Mouse (Mus musculus) limb, embryonic 14.5 days (tissue): ENCODE data around the gene Zbtb8os. TPM values are rescaled to one million over a fixed set of nuclear protein-coding genes. Genes with fewer than 3 reads are reported as not detected.

Experiments
- ATAC-seq: fragments of 200-750 bp; cut with Nextera tagmentation; 2 replicates; pipeline ENCODE4 v1.8.0; 2017; ENCODE audit warnings: low read depth, moderate number of reproducible peaks, moderate TSS enrichment; ENCODE audit not compliant: low FRiP score
- DNase-seq: peaks from one replicate; pipeline ENCODE4 v3.0.0-alpha.2; 2015; ENCODE audit warnings: low spot score
- H3K27ac ChIP-seq: fragments of 300-500 bp; sonication (generic); replicated peaks from 2 replicates; pipeline ENCODE4 v1.5.1; 2014; ENCODE audit warnings: low read depth, mild to moderate bottlenecking, low read length, moderate library complexity, mixed read lengths
- H3K27me3 ChIP-seq: fragments of 300-500 bp; sonication (generic); 2 replicates; pipeline ENCODE4 v1.6.1; 2014; ENCODE audit warnings: low read length, mixed read lengths; ENCODE audit not compliant: control insufficient read depth, insufficient read depth
- H3K36me3 ChIP-seq: fragments of 300-500 bp; sonication (generic); 2 replicates; pipeline ENCODE4 v1.6.1; 2014; ENCODE audit warnings: mild to moderate bottlenecking, low read length, moderate library complexity, mixed read lengths; ENCODE audit not compliant: control insufficient read depth, insufficient read depth
- H3K4me1 ChIP-seq: fragments of 300-500 bp; sonication (generic); 2 replicates; pipeline ENCODE4 v1.6.1; 2014; ENCODE audit warnings: antibody characterized with exemption, low read length, mixed read lengths; ENCODE audit not compliant: control insufficient read depth, insufficient read depth
- H3K4me2 ChIP-seq: fragments of 300-500 bp; sonication (generic); replicated peaks from 2 replicates; pipeline ENCODE4 v1.6.1; 2014; ENCODE audit warnings: low read depth, mild to moderate bottlenecking, low read length, moderate library complexity; ENCODE audit not compliant: severe bottlenecking
- H3K4me3 ChIP-seq: fragments of 300-500 bp; sonication (generic); replicated peaks from 2 replicates; pipeline ENCODE4 v1.5.1; 2014; ENCODE audit warnings: low read length
- H3K9ac ChIP-seq: fragments of 300-500 bp; sonication (generic); 2 replicates; pipeline ENCODE4 v1.6.1; 2014; ENCODE audit warnings: mild to moderate bottlenecking, low read depth, low read length, moderate library complexity; ENCODE audit not compliant: severe bottlenecking
- H3K9me3 ChIP-seq: fragments of 300-500 bp; sonication (generic); 2 replicates; pipeline ENCODE4 v1.6.1; 2016; ENCODE audit warnings: low read length; ENCODE audit not compliant: control insufficient read depth
- POLR2A ChIP-seq: fragments of 200-500 bp; IDR thresholded peaks from 2 replicates; pipeline ENCODE4 v1.8.0; 2012; ENCODE audit warnings: inconsistent platforms, mild to moderate bottlenecking, moderate library complexity, borderline replicate concordance; ENCODE audit not compliant: insufficient read depth, insufficient read length; ENCODE audit errors: extremely low read depth
- WGBS: fragments of 180-500 bp; shearing (Covaris S2); extraction: QIAGEN DNeasy Blood & Tissue Kit; methylation state at CpG from one replicate; pipeline ENCODE4 v1.1.7; 2014; 5-methylcytosine and 5-hydroxymethylcytosine counted together
- polyA plus RNA-seq, 2 experiments: library from polyadenylated mRNA; depleted of rRNA in 1 of 2; stranded (reverse) in 1 of 2; unstranded in 1 of 2; fragments of >200 nt; fragmentation: Nextera tagmentation in 1 of 2; extraction: Ambion mirVana in 1 of 2; gene quantifications; 2 replicates each; pipeline versions ENCODE4 v1.2.1 to v1.2.3; 2012 to 2014

Gene Zbtb8os
- polyA plus RNA-seq, 2 experiments = 36.6 to 44.4 TPM

DNA sequence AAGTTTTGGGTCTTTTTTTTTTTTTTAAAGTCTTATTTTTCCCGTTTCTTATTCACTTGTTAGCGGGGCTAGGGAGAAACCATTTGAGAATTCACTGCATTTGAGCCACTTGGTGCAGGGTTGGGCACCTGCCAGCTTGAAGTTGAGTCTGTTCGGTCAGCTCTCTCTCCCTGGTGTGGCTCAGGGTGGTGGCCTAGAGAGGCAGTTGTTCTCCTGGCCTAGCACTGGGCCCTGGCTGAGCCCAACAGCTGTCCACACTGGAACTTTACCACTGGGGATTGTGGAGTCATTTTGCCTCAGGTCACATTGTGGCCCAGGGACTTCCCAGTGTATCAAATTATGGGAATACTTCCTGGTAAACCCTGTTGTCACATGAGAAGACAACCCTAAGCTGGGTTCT lies 47.4 kb upstream of the Zbtb8os start:
- 19% methylated on average over 3 of the region's 3 CpGs for WGBS
- Histone ChIP-seq H3K27ac (no peak overlapping the region), H3K4me2 (peak overlapping the region; percentile 98; the same call in 1 of the 2 replicates), H3K36me3 (no peaks in the 10 kb centered on the region), H3K4me3 (peak overlapping the region; percentile 57), H3K9me3 (no peaks in the 10 kb centered on the region), H3K27me3 (peaks cover 6% of the 10 kb centered on the region), H3K9ac (no peak overlapping the region), H3K4me1 (peaks cover 9% of the 10 kb centered on the region; the same call in 1 of the 2 replicates)
- ATAC-seq (peak; percentile 34; the same call in 1 of the 2 replicates), DNase-seq (peak; percentile 26)
- TF ChIP-seq POLR2A = no peak

DNA sequence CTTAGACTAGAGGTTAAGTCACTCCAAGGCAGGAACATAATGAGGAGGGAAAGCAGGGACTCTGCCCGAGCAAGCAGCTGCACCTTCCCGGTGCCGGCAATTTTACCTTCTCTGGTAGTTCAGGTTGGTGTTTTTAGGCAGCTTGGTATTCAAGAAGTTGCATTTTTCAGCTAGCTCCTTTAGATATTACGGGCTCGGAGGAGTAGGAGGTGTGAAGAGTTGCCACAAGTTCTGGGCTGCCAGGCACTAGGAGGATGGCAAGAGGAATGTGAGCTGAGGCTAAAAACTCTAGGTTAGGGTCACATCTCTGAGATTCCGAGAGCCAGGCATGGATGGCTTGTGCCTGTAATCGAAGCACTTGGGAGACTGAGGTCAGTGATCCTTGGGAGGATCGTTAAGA lies 45.8 kb upstream of the Zbtb8os start:
- H3K9ac ChIP-seq = no peak overlapping the region
- H3K27me3 ChIP-seq = peaks cover 6% of the 10 kb centered on the region
- 88% methylated on average over 8 of the region's 8 CpGs for WGBS
- H3K9me3 ChIP-seq = no peaks in the 10 kb centered on the region
- TF ChIP-seq POLR2A = no peak
- no peaks in the 10 kb centered on the region for H3K36me3 ChIP-seq
- no peak overlapping the region for H3K4me3 ChIP-seq
- DNase-seq (no peak), ATAC-seq (no peak)
- no peak overlapping the region for H3K4me2 ChIP-seq
- H3K27ac ChIP-seq = no peak overlapping the region
- H3K4me1 ChIP-seq = peaks cover 18% of the 10 kb centered on the region

DNA sequence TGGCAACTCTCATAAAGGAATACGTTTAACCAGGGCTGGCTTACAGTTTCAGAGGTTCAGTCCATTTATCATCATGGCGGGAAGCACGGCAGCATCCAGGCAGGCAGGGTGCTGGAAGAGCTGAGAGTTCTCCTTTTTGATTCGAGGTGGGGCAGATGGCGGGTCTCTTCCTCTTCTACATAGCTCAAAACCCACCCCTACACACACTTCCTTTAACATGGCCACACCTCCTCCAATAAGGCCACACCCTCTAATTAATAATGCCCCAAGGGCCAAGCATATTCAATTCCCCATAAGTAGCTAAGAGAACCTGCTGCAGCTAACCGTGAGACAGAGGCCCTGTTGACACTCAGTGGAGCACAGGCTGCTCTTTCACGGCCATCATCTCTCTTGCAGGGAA lies 42.7 kb upstream of the Zbtb8os start:
- Histone ChIP-seq H3K27me3 (no peaks in the 10 kb centered on the region), H3K4me1 (peaks cover 11% of the 10 kb centered on the region), H3K4me3 (no peak overlapping the region), H3K36me3 (no peaks in the 10 kb centered on the region), H3K27ac (no peak overlapping the region), H3K9me3 (no peaks in the 10 kb centered on the region), H3K4me2 (no peak overlapping the region), H3K9ac (no peak overlapping the region)
- DNase-seq = no peak
- 65% methylated on average over 7 of the region's 7 CpGs for WGBS
- no peak for TF ChIP-seq POLR2A
- ATAC-seq = no peak

DNA sequence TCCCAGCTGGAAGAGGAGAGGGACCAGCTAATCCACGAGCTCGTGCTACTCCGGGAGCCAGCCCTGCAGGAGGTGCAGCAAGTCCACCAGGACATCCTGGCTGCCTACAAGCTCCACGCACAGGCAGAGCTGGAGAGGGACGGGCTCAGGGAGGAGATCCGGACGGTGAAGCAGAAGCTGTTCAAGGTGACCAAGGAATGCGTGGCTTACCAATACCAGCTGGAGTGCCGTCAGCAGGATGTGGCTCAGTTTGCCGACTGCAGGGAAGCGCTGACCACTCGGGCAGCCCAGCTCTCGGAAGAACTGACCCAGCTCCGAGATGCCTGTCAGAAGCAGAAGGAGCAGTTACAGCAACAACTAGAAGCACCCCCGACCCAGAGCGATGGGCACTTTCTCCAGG lies 41.8 kb upstream of the Zbtb8os start:
- no peak for TF ChIP-seq POLR2A
- Histone ChIP-seq H3K9me3 (no peaks in the 10 kb centered on the region), H3K9ac (peak overlapping the region; percentile 25; the same call in 1 of the 2 replicates), H3K27ac (no peak overlapping the region), H3K4me1 (peaks cover 11% of the 10 kb centered on the region), H3K4me3 (no peak overlapping the region), H3K36me3 (no peaks in the 10 kb centered on the region), H3K27me3 (no peaks in the 10 kb centered on the region), H3K4me2 (0 out of 2 replicates have a peak overlapping the region, but pooled peaks have one; percentile 1)
- ATAC-seq (no peak), DNase-seq (no peak)
- WGBS = 34% methylated on average over 16 of the region's 16 CpGs

DNA sequence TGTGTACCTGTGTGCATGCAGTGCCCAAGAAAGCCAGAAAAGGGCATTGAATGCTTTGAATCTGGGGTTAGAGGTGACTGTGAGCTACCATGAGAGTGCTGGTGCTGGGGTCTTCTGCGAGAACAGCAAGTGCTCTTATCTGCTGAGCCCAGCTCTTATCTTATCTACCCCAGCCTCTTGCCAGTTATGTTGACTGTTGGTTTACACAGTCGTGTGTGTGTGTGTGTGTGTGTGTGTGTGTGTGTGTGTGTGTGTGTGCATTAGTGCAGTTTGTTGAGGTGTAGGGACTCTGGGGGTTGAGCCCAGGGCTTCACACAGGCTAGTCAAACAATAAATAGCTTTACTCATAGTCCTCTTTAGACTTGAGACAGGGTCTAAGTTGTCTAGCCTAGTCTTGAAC lies 40.3 kb upstream of the Zbtb8os start:
- Histone ChIP-seq H3K4me1 (peaks cover 11% of the 10 kb centered on the region), H3K36me3 (no peaks in the 10 kb centered on the region), H3K9me3 (no peaks in the 10 kb centered on the region), H3K4me3 (no peak overlapping the region), H3K27ac (no peak overlapping the region), H3K9ac (no peak overlapping the region), H3K4me2 (no peak overlapping the region), H3K27me3 (no peaks in the 10 kb centered on the region)
- WGBS = 68% methylated on average over 2 of the region's 2 CpGs
- DNase-seq = no peak
- no peak for TF ChIP-seq POLR2A
- ATAC-seq = no peak

DNA sequence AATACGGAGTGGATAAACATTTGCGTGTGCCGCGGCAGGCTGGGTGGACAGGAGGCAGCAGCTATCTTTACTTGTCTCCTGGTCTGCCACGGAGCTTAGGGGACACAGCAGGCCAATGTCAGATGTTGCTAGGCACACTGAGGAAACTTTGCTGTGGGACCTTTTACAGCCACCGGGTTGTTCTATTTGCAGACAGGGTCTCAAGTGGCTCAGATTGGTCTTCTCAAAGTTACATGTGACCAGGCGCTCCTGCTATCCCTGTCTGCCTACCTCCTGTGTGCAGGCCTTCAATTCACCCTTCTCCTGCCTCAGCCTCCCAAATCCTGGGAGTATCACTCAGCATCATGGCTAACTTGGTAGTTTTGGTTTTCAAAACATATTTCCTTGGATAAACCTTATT lies 39.4 kb upstream of the Zbtb8os start:
- ATAC-seq = no peak
- Histone ChIP-seq H3K9ac (no peak overlapping the region), H3K4me2 (no peak overlapping the region), H3K4me1 (peaks cover 11% of the 10 kb centered on the region), H3K27ac (no peak overlapping the region), H3K4me3 (no peak overlapping the region), H3K36me3 (no peaks in the 10 kb centered on the region; the same call in 1 of the 2 replicates), H3K27me3 (no peaks in the 10 kb centered on the region), H3K9me3 (peaks cover 7% of the 10 kb centered on the region; the same call in 1 of the 2 replicates)
- no peak for DNase-seq
- no peak for TF ChIP-seq POLR2A
- 81% methylated on average over 7 of the region's 7 CpGs for WGBS
